Mouse (Mus musculus): ENCODE data around the gene Akt1s1. TPM values are rescaled to one million over a fixed set of nuclear protein-coding genes. Genes with fewer than 3 reads are reported as not detected.

The Akt1s1 gene
- polyA plus RNA-seq, 1 experiment from 2014 or later = 32.0 TPM

DNA sequence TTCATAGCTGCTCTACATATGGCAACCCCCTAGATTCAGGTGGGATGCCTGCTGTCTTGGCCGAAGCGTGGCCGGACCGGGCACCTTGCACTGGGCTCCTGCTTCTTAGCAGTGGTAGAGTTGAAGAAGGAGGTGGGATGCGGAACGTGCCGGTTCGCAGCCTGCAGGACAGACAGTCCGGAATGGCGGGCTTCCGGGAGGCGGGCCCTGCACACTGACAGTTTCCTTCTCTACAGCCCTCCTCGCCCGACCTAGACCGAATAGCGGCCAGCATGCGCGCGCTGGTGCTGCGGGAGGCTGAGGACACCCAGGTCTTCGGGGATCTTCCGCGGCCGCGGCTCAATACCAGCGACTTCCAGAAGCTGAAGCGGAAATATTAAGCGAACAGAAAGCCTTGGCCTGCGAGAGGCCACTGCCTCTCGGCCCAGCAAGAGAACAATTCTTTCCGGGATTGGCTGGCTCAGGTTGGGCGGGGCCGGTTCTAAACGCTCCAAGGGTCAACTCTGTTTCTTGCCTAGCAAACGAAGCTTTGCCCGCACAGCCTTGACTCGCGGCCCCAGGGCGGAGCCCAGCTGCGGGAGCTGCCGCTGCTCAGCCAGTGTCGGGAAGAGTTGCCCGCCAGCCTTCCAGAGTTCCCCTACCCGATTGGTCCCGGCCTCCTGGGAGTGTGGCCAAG is 5.7 kb downstream of the Akt1s1 start:
- Histone ChIP-seq H3K9ac (peak overlapping the region; percentile 91), H3K27me3 (no peaks in the 10 kb centered on the region), H3K27ac (peak overlapping the region; percentile 99), H3K4me1 (replicated peaks) (peaks cover 84% of the 10 kb centered on the region), H3K9me3 (replicated peaks) (no peaks in the 10 kb centered on the region), H3K4me2 (peak overlapping the region; percentile 96), H3K36me3 (peaks cover 29% of the 10 kb centered on the region), H3K4me3 (replicated peaks) (peak overlapping the region; percentile 77)
- peak; percentile 86 for DNase-seq
- under 1% methylated on average over 45 of the region's 45 CpGs for WGBS (ENCODE audit: insufficient replicate concordance)
- peak; percentile 75 for ATAC-seq (ENCODE audit: low read depth)

DNA sequence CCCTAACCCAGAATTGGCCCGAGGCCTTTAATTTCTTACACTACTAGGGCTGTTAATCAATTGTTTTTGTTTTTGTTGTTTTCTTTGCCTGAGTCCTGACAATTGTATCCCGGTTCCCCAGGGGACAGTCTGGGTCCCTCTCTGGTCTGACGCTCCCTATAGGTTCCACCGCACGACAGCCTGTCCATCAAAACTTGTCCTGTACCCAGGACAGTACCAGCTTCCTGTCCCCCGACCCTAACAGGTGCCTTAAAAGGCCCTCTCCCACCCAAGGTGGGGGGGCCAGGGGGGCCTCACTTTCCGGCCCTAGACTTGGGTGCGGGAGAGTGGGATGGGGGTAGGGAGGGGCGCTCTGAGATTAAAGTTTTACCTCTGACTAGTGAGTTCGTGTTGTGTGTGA is 6.2 kb downstream of the Akt1s1 start:
- WGBS (ENCODE audit: insufficient replicate concordance) = 40% methylated on average over 10 of the region's 10 CpGs
- H3K4me2 ChIP-seq = peak overlapping the region; percentile 96
- peaks cover 34% of the 10 kb centered on the region for H3K36me3 ChIP-seq
- no peaks in the 10 kb centered on the region for H3K27me3 ChIP-seq
- H3K9ac ChIP-seq = peak overlapping the region; percentile 91
- no peak for ATAC-seq (ENCODE audit: low read depth)
- peak overlapping the region; percentile 99 for H3K27ac ChIP-seq
- DNase-seq = no peak
- H3K4me3 ChIP-seq (replicated peaks) = peak overlapping the region; percentile 77
- H3K9me3 ChIP-seq (replicated peaks) = no peaks in the 10 kb centered on the region
- H3K4me1 ChIP-seq (replicated peaks) = peaks cover 89% of the 10 kb centered on the region

DNA sequence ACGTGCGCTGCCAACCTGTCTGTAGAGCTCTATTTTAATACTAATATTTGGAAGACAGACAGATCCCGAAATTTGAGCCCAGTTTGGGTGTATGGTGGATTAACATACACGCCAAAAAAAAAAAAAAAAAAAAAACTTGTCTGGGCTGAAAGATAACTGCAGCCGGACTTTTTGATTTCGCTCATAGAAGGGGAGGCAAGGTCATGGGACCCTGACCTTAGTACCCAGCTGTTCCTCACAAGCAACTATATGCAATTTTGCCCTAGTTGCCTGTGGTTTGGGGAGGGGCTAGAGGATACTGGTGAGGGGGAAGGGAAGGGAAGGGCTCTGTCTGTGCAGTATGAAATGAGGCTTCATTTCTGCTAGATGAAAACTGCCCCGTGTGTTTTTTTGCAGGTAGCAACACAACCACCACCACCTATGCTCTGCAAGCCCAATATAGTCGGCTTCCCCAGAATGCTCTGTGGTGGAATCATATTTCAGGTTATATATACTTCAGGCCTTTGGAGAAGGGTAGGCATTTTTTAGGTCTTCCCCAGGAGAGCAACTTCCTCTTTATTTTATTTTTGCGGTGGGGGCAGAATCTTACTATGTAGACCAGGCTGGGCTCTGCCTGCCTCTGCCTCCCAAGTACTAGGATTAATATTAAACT is 7.6 kb downstream of the Akt1s1 start:
- Histone ChIP-seq H3K9ac (peak overlapping the region; percentile 91), H3K36me3 (peaks cover 36% of the 10 kb centered on the region)

DNA sequence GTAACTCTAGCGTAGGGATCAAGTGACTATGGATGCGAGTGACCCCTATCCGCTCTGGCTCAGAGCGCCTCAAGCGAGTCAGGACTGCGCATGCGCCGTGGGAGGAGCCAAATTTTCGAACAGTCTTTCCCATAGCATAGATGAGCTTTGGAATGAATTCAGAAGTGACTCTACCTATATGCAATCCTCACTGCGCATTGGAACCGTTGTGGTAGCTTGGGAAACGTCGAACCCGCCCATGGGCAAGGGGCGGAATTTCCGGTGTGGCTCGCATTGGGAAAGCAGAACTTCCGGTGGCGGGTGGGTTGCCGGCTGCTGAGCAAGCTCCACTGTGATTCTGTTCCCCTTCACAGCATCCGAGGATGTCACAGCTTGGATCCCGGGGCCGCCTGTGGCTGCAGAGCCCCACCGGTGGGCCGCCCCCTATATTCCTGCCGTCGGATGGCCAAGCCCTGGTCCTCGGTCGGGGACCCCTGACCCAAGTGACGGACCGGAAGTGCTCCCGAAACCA is 8.3 kb downstream of the Akt1s1 start, which contains the start of gene Pnkp:
TSS of gene Pnkp (plus strand) at position 98 of the 511 bp plus-strand sequence.
- peaks cover 84% of the 10 kb centered on the region for H3K4me1 ChIP-seq (replicated peaks)
- no peaks in the 10 kb centered on the region for H3K9me3 ChIP-seq (replicated peaks)
- peak within 1 kb of the TSS; percentile 91 for H3K9ac ChIP-seq
- H3K27me3 ChIP-seq = no peaks in the 10 kb centered on the region
- peak; percentile 13 for ATAC-seq (ENCODE audit: low read depth)
- H3K4me2 ChIP-seq = peak within 1 kb of the TSS; percentile 96
- peak within 1 kb of the TSS; percentile 99 for H3K27ac ChIP-seq
- peak within 1 kb of the TSS; percentile 77 for H3K4me3 ChIP-seq (replicated peaks)
- WGBS (ENCODE audit: insufficient replicate concordance) = under 1% methylated on average over 32 of the region's 32 CpGs
- H3K36me3 ChIP-seq = peaks cover 36% of the 10 kb centered on the region
- peak; percentile 80 for DNase-seq

More for the DNA sequence above, 7.6 kb downstream of the Akt1s1 start:
- H3K4me3 ChIP-seq (replicated peaks) = peak overlapping the region; percentile 77
- H3K4me1 ChIP-seq (replicated peaks) = peaks cover 90% of the 10 kb centered on the region
- DNase-seq (no peak), ATAC-seq (ENCODE audit: low read depth) (no peak)
- peak overlapping the region; percentile 96 for H3K4me2 ChIP-seq
- H3K27ac ChIP-seq = peak overlapping the region; percentile 99
- 19% methylated on average over 9 of the region's 9 CpGs for WGBS (ENCODE audit: insufficient replicate concordance)
- H3K9me3 ChIP-seq (replicated peaks) = no peaks in the 10 kb centered on the region
- no peaks in the 10 kb centered on the region for H3K27me3 ChIP-seq

DNA sequence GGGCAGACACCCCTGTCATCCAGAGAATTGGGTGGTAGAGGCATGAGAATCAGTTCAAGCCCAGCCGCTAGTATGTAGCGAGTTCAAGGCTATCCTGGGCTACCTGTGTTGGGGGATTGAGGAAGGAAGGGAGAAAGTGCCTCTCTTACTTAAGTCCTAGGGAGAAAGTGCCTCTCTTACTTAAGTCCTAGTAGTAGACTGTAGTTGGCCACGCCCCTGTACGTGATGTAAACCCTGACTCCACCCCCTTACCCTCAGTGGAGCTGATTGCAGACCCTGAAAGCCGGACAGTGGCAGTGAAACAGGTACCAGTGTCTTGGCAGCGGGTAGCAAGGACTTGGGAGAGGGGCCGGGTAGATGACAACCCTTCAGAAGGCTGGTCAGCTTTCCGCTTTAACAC is 9.1 kb downstream of the Akt1s1 start:
- Histone ChIP-seq H3K4me3 (replicated peaks) (peak overlapping the region; percentile 77), H3K27ac (peak overlapping the region; percentile 99), H3K9me3 (replicated peaks) (no peaks in the 10 kb centered on the region), H3K4me1 (replicated peaks) (peaks cover 76% of the 10 kb centered on the region), H3K27me3 (no peaks in the 10 kb centered on the region), H3K36me3 (peaks cover 36% of the 10 kb centered on the region), H3K4me2 (peak overlapping the region; percentile 96), H3K9ac (peak overlapping the region; percentile 91)
- ATAC-seq (ENCODE audit: low read depth) (no peak), DNase-seq (peak; percentile 76)
- 22% methylated on average over 8 of the region's 8 CpGs for WGBS (ENCODE audit: insufficient replicate concordance)

DNA sequence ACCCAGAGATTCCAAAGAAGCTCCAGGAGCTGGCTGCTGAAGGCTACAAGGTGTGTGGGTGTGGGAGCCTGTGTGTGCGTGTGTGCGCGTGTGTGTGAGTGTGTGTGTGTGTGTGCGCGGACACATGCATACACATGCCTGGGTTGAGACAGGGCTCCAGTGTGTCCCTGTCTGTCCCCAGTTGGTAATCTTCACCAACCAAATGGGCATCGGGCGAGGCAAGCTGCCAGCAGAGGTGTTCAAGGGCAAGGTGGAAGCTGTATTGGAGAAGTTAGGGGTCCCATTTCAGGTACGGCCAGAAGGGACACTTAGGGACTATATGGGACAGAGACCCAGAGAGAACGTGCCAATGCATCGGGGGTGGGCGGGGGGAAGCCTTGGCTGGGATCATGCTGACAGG is 11.1 kb downstream of the Akt1s1 start:
- Histone ChIP-seq H3K4me3 (replicated peaks) (no peak overlapping the region), H3K4me2 (no peak overlapping the region), H3K27ac (no peak overlapping the region; the same call in 1 of the 2 replicates), H3K9me3 (replicated peaks) (no peaks in the 10 kb centered on the region), H3K9ac (no peak overlapping the region), H3K36me3 (peaks cover 49% of the 10 kb centered on the region), H3K4me1 (replicated peaks) (peaks cover 63% of the 10 kb centered on the region), H3K27me3 (no peaks in the 10 kb centered on the region)
- DNase-seq (no peak), ATAC-seq (ENCODE audit: low read depth) (no peak)
- WGBS (ENCODE audit: insufficient replicate concordance) = 84% methylated on average over 11 of the region's 11 CpGs

DNA sequence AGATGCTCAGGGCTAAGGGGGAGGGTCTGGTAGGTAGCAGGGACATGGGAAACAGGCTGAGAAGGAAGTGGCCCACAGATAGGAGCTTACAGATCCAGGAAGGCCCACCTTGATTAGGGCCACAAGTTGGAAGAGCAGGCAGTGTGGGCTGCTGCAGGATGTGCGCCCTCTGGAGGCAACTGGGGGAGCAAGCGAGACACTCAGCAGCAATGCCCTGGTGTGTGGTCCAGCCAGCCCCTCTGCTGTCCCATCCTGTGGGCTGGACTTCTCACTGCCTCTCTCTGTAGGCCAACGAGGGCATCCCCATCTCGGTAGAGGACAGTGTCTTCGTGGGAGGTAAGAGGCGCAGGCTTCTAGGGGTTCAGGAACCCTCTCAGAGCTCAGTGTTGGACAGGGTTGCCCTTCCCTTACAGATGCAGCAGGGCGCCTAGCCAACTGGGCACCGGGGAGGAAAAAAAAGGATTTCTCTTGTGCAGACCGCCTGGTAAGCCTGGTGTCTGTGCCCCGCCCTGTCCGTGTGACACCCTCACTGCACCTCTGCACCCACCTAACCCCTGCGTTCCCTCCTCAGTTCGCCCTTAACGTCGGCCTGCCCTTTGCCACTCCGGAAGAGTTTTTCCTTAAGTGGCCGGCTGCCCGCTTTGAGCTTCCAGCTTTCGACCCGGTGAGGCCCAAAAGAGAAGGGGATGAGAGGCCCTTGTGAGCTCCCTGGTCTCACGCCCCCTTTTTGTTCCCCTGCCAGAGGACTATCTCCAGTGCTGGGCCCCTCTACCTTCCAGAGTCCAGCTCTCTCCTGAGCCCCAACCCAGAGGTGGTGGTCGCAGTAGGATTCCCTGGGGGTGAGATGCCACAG is 12.0 kb downstream of the Akt1s1 start:
- no peak overlapping the region for H3K4me3 ChIP-seq (replicated peaks)
- H3K9ac ChIP-seq = no peak overlapping the region
- no peak overlapping the region for H3K4me2 ChIP-seq
- H3K4me1 ChIP-seq (replicated peaks) = peaks cover 63% of the 10 kb centered on the region
- DNase-seq (peak; percentile 54), ATAC-seq (ENCODE audit: low read depth) (no peak; the same call in 1 of the 2 replicates)
- no peaks in the 10 kb centered on the region for H3K9me3 ChIP-seq (replicated peaks)
- H3K27ac ChIP-seq = no peak overlapping the region; the same call in 1 of the 2 replicates
- H3K27me3 ChIP-seq = no peaks in the 10 kb centered on the region
- peaks cover 57% of the 10 kb centered on the region for H3K36me3 ChIP-seq
- WGBS (ENCODE audit: insufficient replicate concordance) = 57% methylated on average over 22 of the region's 22 CpGs

DNA sequence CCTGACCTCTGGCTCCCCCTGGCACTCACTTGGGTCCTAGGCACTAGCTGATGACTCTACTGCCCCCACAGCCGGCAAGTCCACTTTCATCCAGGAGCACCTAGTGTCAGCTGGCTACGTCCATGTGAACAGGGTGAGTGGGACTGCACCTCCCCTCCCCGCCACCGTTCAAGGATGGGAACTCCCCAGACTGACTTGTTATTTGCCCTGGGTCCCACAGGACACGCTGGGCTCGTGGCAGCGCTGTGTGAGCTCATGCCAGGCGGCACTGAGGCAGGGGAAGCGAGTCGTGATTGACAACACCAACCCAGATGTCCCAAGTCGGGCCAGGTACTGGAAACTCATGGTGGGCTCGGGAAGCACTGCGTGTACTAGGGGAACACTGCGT is 12.6 kb downstream of the Akt1s1 start:
- ATAC-seq (ENCODE audit: low read depth) = no peak
- no peak for DNase-seq
- H3K9ac ChIP-seq = no peak overlapping the region
- H3K36me3 ChIP-seq = peaks cover 60% of the 10 kb centered on the region
- no peak overlapping the region for H3K4me2 ChIP-seq
- no peak overlapping the region for H3K27ac ChIP-seq
- no peaks in the 10 kb centered on the region for H3K9me3 ChIP-seq (replicated peaks)
- peaks cover 63% of the 10 kb centered on the region for H3K4me1 ChIP-seq (replicated peaks)
- WGBS (ENCODE audit: insufficient replicate concordance) = 86% methylated on average over 14 of the region's 14 CpGs
- H3K27me3 ChIP-seq = no peaks in the 10 kb centered on the region
- H3K4me3 ChIP-seq (replicated peaks) = no peak overlapping the region

DNA sequence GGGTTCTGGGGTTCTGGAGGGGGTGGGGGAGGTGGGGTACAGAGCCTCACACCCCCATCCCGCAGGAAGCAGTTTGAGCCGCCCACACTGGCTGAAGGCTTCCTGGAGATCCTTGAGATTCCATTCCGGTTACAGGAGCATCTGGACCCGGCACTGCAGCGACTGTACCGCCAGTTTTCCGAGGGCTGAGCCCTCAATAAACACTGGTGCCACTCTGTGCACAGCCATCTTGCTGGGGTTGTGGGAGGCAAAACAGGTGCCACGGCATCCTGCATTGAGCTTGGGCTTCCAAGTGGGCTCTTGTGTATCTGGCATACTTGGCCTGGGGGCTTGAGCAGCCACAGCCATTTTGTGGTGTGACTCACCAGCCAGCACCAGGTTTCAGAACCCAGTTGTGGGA is 13.6 kb downstream of the Akt1s1 start:
- peaks cover 61% of the 10 kb centered on the region for H3K36me3 ChIP-seq
- ATAC-seq (ENCODE audit: low read depth) (no peak), DNase-seq (no peak)
- H3K4me3 ChIP-seq (replicated peaks) = no peak overlapping the region
- H3K4me1 ChIP-seq (replicated peaks) = peaks cover 68% of the 10 kb centered on the region
- no peak overlapping the region for H3K4me2 ChIP-seq
- H3K27me3 ChIP-seq = no peaks in the 10 kb centered on the region
- 83% methylated on average over 8 of the region's 8 CpGs for WGBS (ENCODE audit: insufficient replicate concordance)
- H3K27ac ChIP-seq = no peak overlapping the region
- no peak overlapping the region for H3K9ac ChIP-seq
- H3K9me3 ChIP-seq (replicated peaks) = no peaks in the 10 kb centered on the region

DNA sequence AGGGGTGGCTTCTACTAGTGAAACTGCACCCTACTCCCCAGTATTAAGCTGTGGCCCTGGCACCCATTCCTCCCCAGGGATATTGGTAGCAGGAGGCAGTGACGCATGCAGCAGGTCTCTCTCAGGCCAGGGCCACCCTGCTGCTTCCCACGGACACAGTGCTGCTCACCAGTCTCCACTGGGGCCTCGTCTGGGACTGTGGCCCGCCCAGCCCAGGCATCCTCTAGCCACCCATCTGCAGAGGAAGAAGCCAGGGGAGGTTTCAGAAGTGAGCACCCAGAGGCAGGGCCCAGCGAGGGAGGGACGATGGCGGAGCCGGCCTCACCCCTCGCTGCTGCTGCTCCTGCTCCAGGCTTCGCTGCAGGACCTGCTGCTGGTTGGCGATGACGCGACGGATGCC is 14.4 kb downstream of the Akt1s1 start:
- H3K36me3 ChIP-seq = peaks cover 61% of the 10 kb centered on the region
- no peak for DNase-seq
- no peak overlapping the region for H3K4me2 ChIP-seq
- peaks cover 68% of the 10 kb centered on the region for H3K4me1 ChIP-seq (replicated peaks)
- no peaks in the 10 kb centered on the region for H3K9me3 ChIP-seq (replicated peaks)
- H3K9ac ChIP-seq = no peak overlapping the region
- no peaks in the 10 kb centered on the region for H3K27me3 ChIP-seq
- WGBS (ENCODE audit: insufficient replicate concordance) = 93% methylated on average over 14 of the region's 14 CpGs
- H3K27ac ChIP-seq = no peak overlapping the region
- no peak overlapping the region for H3K4me3 ChIP-seq (replicated peaks)
- no peak for ATAC-seq (ENCODE audit: low read depth)

DNA sequence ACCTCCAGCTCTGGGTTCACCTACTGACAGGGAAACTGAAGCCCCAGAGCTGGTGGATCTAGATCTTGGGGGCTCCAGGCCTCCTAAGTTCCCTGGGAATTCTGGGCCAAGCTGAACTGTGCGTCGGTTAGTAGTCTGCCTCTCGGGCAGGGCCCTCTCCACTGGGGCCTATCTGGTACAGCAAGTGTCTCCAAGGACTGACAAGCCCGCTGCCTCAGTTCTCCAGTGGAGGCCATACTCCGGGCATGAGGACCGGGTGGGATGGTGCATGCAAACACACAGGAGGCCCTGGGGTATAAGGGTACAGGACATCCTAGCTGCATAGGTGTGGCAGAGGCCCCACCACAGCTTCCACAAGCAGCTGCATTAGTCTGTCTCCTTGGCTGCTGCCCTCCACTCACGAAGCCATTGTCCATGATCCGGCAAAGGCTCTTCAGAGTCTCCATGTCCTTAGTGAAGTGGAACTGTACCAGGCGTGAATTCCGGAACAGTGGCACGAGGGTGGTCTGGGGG is 15.2 kb downstream of the Akt1s1 start:
- Histone ChIP-seq H3K27ac (no peak overlapping the region), H3K36me3 (peaks cover 61% of the 10 kb centered on the region), H3K4me2 (no peak overlapping the region), H3K4me3 (replicated peaks) (no peak overlapping the region), H3K4me1 (replicated peaks) (peaks cover 68% of the 10 kb centered on the region), H3K9ac (no peak overlapping the region), H3K9me3 (replicated peaks) (no peaks in the 10 kb centered on the region), H3K27me3 (no peaks in the 10 kb centered on the region)
- WGBS (ENCODE audit: insufficient replicate concordance) = 82% methylated on average over 11 of the region's 11 CpGs
- DNase-seq (no peak), ATAC-seq (ENCODE audit: low read depth) (no peak)
